Mouse (Mus musculus) testis, adult 2 months (tissue): ENCODE results near the gene Gm37240.

Experiments
- CTCF ChIP-seq: fragments of 200-500 bp; IDR thresholded peaks from 2 replicates; pipeline ENCODE4 v1.5.1; 2012; ENCODE audit warnings: low read depth, mild to moderate bottlenecking, inconsistent platforms, low read length, moderate library complexity; ENCODE audit not compliant: control insufficient read depth, insufficient read depth, insufficient replicate concordance
- POLR2A ChIP-seq: fragments of 200-500 bp; IDR thresholded peaks from 2 replicates; pipeline ENCODE4 v1.6.1; 2012; ENCODE audit warnings: low read depth, mild to moderate bottlenecking, inconsistent platforms, low read length, moderate library complexity; ENCODE audit not compliant: control insufficient read depth

DNA sequence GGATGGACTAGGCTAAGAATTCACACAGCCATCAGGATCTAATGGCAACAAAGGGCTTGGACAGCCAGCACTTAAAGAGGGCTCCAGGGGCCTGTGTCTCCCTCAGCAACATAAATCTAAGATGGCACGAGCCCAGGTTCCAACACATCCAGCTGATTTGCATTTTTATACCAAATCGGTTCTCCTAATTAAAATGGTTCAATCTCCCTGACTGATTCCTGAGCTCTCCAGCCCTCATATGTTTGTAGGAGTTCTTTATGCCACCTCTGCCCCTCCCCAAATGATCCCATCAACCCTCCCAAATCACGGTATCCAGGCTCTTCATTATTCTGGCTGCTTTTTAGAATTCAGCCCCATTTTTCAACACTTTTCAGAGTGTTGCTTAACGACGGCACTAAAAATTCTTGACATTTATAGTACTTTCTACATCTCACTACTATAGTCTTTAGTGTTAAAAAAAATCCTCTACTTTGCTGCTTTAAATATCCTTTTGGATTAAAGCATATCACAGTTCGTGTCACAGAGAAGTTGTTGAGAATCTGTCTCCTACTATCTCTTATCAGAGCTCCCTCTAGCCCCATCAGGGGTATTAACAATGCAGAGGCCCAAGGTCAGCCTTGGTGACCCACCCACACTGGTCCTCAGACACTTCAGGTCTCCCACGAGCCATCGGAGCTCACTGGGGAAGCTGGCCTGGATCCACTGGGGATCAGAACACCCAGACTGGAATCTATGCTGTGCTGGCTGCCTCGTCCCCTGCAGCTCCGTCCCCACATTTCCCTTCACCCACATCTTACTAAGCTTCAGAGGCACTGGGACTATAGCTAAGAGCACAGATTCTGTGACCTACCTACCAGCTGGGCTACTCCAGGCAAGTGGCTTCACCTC, 225.1 kb downstream of the Gm37240 start:
- TF ChIP-seq CTCF = no peak
- no peak for TF ChIP-seq POLR2A
